Mouse (Mus musculus): Measurements from ENCODE around the gene Endov.

GRCm38 (mm10) chr11:119545281-119545680 lies 54.1 kb downstream of the Endov start:
- TF ChIP-seq GATA1 (IDR thresholded peaks at IDR 0.05; ENCODE audit: low read length) = no peak
- no peak for TF ChIP-seq TAL1 (IDR thresholded peaks at IDR 0.05; ENCODE audit: low read length)
